Comparison of ENCODE assay signal across 14 mouse cellular contexts in genomic region chr17:56688689-56689088, GRCm38 (mm10).
"Had no signal": no experiment of that assay in that cellular context is flagged by ENCODE, and none has a peak within 500 bp of the region (broad histone marks: within the 10 kb centered on the region; RNA-seq: fewer than 3 reads in every experiment).

No protein-coding gene starts in this region.

- DNase-seq: kidney, adult 8-10 months; kidney, postnatal 14 days; kidney, postnatal 4 days; left cerebral cortex, postnatal 4 days; lung, adult 2 months; lung, postnatal 14 days; lung, postnatal 4 days; thymus, adult 18-20 months; thymus, postnatal 36 days had no signal

- H3K27ac ChIP-seq: limb, embryonic 12.5 days; limb, embryonic 15.5 days; midbrain, embryonic 12.5 days; midbrain, embryonic 15.5 days had no signal

- H3K4me3 ChIP-seq: limb, embryonic 12.5 days; limb, embryonic 15.5 days; midbrain, embryonic 12.5 days; midbrain, embryonic 15.5 days had no signal

- H3K4me2 ChIP-seq: limb, embryonic 12.5 days; limb, embryonic 15.5 days; midbrain, embryonic 12.5 days; midbrain, embryonic 15.5 days had no signal

- H3K9me3 ChIP-seq: limb, embryonic 12.5 days; limb, embryonic 15.5 days; midbrain, embryonic 12.5 days; midbrain, embryonic 15.5 days had no signal

- H3K9ac ChIP-seq: limb, embryonic 12.5 days; limb, embryonic 15.5 days; midbrain, embryonic 12.5 days; midbrain, embryonic 15.5 days had no signal

- ATAC-seq: intestine, postnatal 0 days; midbrain, embryonic 15.5 days had no signal

- H3K27me3 ChIP-seq: limb, embryonic 12.5 days; limb, embryonic 15.5 days; midbrain, embryonic 12.5 days; midbrain, embryonic 15.5 days had no signal
